Mouse (Mus musculus): ENCODE results near the gene Rnf227.
"Not testable (repeated sequence)": the region's sequence is repeated elsewhere in the genome, so short reads cannot be mapped to it uniquely, and the experiment has no call there.

The Rnf227 gene

GRCm38 (mm10) chr11:69340161-69341131 lies at the start of gene Rnf227:
Gene Rnf227, plus strand, starts transcription at chr11:69340461.
- in situ Hi-C loops (cut with MboI): no loop called here

GRCm38 (mm10) chr11:69291111-69291510 lies 49.1 kb upstream of the Rnf227 start:
- in situ Hi-C loops (cut with MboI): no loop called here

- in situ Hi-C loops (cut with MboI): no loop called here
Observed at GRCm38 (mm10) chr11:69295286-69295685, 45.0 kb upstream of the Rnf227 start.

- in situ Hi-C loops (cut with MboI): no loop called here
Observed at GRCm38 (mm10) chr11:69297799-69298198, 42.5 kb upstream of the Rnf227 start.

- in situ Hi-C loops (cut with MboI): no loop called here
Observed at GRCm38 (mm10) chr11:69298231-69298630, 42.0 kb upstream of the Rnf227 start.

GRCm38 (mm10) chr11:69302817-69303216 lies 37.4 kb upstream of the Rnf227 start:
- in situ Hi-C loops (cut with MboI): no loop called here

- in situ Hi-C loops (cut with MboI): no loop called here
Observed at GRCm38 (mm10) chr11:69305291-69305690, 35.0 kb upstream of the Rnf227 start.

GRCm38 (mm10) chr11:69306039-69306438 lies 34.2 kb upstream of the Rnf227 start:
- in situ Hi-C loops (cut with MboI): no loop called here

GRCm38 (mm10) chr11:69311266-69311665 lies 29.0 kb upstream of the Rnf227 start:
- in situ Hi-C loops (cut with MboI): no loop called here

GRCm38 (mm10) chr11:69316361-69316760 lies 23.9 kb upstream of the Rnf227 start:
- in situ Hi-C loops (cut with MboI): no loop called here

GRCm38 (mm10) chr11:69318000-69318399 lies 22.3 kb upstream of the Rnf227 start:
- in situ Hi-C loops (cut with MboI): not testable (repeated sequence)

- in situ Hi-C loops (cut with MboI): no loop called here
Observed at GRCm38 (mm10) chr11:69321580-69321979, 18.7 kb upstream of the Rnf227 start.

GRCm38 (mm10) chr11:69322010-69322409 lies 18.3 kb upstream of the Rnf227 start:
- in situ Hi-C loops (cut with MboI): no loop called here

GRCm38 (mm10) chr11:69322693-69323471 lies 17.4 kb upstream of the Rnf227 start:
- in situ Hi-C loops (cut with MboI): no loop called here

- in situ Hi-C loops (cut with MboI): no loop called here
Observed at GRCm38 (mm10) chr11:69323667-69324111, 16.6 kb upstream of the Rnf227 start, which contains the start of the genes Cntrob and Trappc1. Gene Cntrob, minus strand, starts transcription at chr11:69323775. Gene Trappc1, plus strand, starts transcription at chr11:69323980.

- in situ Hi-C loops (cut with MboI): no loop called here
Observed at GRCm38 (mm10) chr11:69324749-69325148, 15.5 kb upstream of the Rnf227 start.

GRCm38 (mm10) chr11:69325628-69326407 lies 14.4 kb upstream of the Rnf227 start, which contains the start of gene Kcnab3:
Gene Kcnab3, plus strand, starts transcription at chr11:69326258.
- in situ Hi-C loops (cut with MboI): no loop called here

GRCm38 (mm10) chr11:69326408-69327156 lies 13.7 kb upstream of the Rnf227 start:
- in situ Hi-C loops (cut with MboI): no loop called here

- in situ Hi-C loops (cut with MboI): no loop called here
Observed at GRCm38 (mm10) chr11:69327157-69327442, 13.2 kb upstream of the Rnf227 start.

GRCm38 (mm10) chr11:69327648-69328047 lies 12.6 kb upstream of the Rnf227 start:
- in situ Hi-C loops (cut with MboI): no loop called here

- in situ Hi-C loops (cut with MboI): no loop called here
Observed at GRCm38 (mm10) chr11:69328517-69328916, 11.7 kb upstream of the Rnf227 start.
